ENCODE assay signal across 15 mouse cellular contexts in genomic region chr6:16977392-16978205, GRCm38 (mm10).
DNase-seq lines count a peak whose midpoint lies in the region; ATAC-seq lines count a peak whose summit lies in the region.
"Had no signal": no experiment of that assay in that cellular context is flagged by ENCODE, and none has a peak within 500 bp of the region (broad histone marks: within the 10 kb centered on the region; RNA-seq: fewer than 3 reads in every experiment).

No protein-coding gene starts in this region.

- H3K36me3 ChIP-seq in midbrain, embryonic 11.5 days (ENCODE audit: control insufficient read depth, insufficient read depth, low read length), result no peaks in the 10 kb centered on the region
- H3K36me3 ChIP-seq in midbrain, embryonic 10.5 days, result no peaks in the 10 kb centered on the region
- no peaks in the 10 kb centered on the region for H3K36me3 ChIP-seq in midbrain, embryonic 16.5 days (ENCODE audit: control insufficient read depth, insufficient read depth, low read length)
- H3K36me3 ChIP-seq: embryonic facial prominence, embryonic 15.5 days; heart, embryonic 10.5 days had no signal

- no peak overlapping the region for H3K4me3 ChIP-seq in midbrain, embryonic 11.5 days (ENCODE audit: low read depth, low read length)
- H3K4me3 ChIP-seq in midbrain, embryonic 10.5 days, result no peak overlapping the region
- H3K4me3 ChIP-seq in midbrain, embryonic 16.5 days (ENCODE audit: low read depth, low read length), result peak overlapping the region; percentile 11
- H3K4me3 ChIP-seq: embryonic facial prominence, embryonic 15.5 days; heart, embryonic 10.5 days had no signal

- H3K27ac ChIP-seq in midbrain, embryonic 11.5 days (ENCODE audit: low read depth, low read length), result no peak overlapping the region
- no peak overlapping the region for H3K27ac ChIP-seq in midbrain, embryonic 10.5 days (replicated peaks)
- H3K27ac ChIP-seq in midbrain, embryonic 16.5 days (ENCODE audit: low read length), result no peak overlapping the region
- H3K27ac ChIP-seq: embryonic facial prominence, embryonic 15.5 days; heart, embryonic 10.5 days; kidney, postnatal 0 days had no signal

- no peak overlapping the region for H3K9ac ChIP-seq in midbrain, embryonic 11.5 days (ENCODE audit: low read length)
- H3K9ac ChIP-seq in midbrain, embryonic 16.5 days (ENCODE audit: low read depth, low read length), result 0 out of 2 replicates have a peak overlapping the region, but pooled peaks have one; percentile 31
- H3K9ac ChIP-seq: embryonic facial prominence, embryonic 15.5 days had no signal

- 50% methylated on average over 14 of the region's 14 CpGs for WGBS in midbrain, embryonic 11.5 days
- 65% methylated on average over 14 of the region's 14 CpGs for WGBS in midbrain, embryonic 10.5 days
- 43% methylated on average over 14 of the region's 14 CpGs for WGBS in midbrain, embryonic 16.5 days

- no peak overlapping the region for H3K4me2 ChIP-seq in midbrain, embryonic 11.5 days
- H3K4me2 ChIP-seq in midbrain, embryonic 16.5 days (ENCODE audit: low read length), result peak overlapping the region; percentile 37
- H3K4me2 ChIP-seq: embryonic facial prominence, embryonic 15.5 days had no signal

- DNase-seq in midbrain, embryonic 11.5 days (ENCODE audit: low spot score, missing footprints), result peak; percentile 86
- DNase-seq in midbrain, embryonic 10.5 days (ENCODE audit: low spot score), result no peak
- no peak for DNase-seq in kidney, adult 9 months
- no peak for DNase-seq in spleen, postnatal 36 days (ENCODE audit: low spot score in 2 of 2)
- DNase-seq: cerebellum, adult 11 months; kidney, adult 11 months had no signal

- ATAC-seq in midbrain, embryonic 11.5 days (ENCODE audit: low FRiP score), result peak; percentile 53; the same call in 1 of the 2 replicates
- peak; percentile 68 for ATAC-seq in granulocyte monocyte progenitor cell, adult 5-6 weeks (replicated peaks; ENCODE audit: poor library complexity, severe bottlenecking)
- ATAC-seq in midbrain, embryonic 16.5 days, result peak; percentile 61
- ATAC-seq in activated CD4-positive, CD25-positive, alpha-beta regulatory T cell, adult 4 months, result no peak
- ATAC-seq: lung, postnatal 0 days; Patski had no signal

- no peaks in the 10 kb centered on the region for H3K9me3 ChIP-seq in midbrain, embryonic 11.5 days (ENCODE audit: control insufficient read depth, low read length)
- H3K9me3 ChIP-seq in midbrain, embryonic 10.5 days (replicated peaks), result no peaks in the 10 kb centered on the region
- no peaks in the 10 kb centered on the region for H3K9me3 ChIP-seq in midbrain, embryonic 16.5 days (replicated peaks; ENCODE audit: control insufficient read depth, low read length, poor library complexity, severe bottlenecking)
- H3K9me3 ChIP-seq: embryonic facial prominence, embryonic 15.5 days; heart, embryonic 10.5 days; megakaryocyte, embryonic 14.5 days had no signal

- peaks cover 4% of the 10 kb centered on the region; the same call in 1 of the 2 replicates for H3K4me1 ChIP-seq in midbrain, embryonic 11.5 days (ENCODE audit: control insufficient read depth, insufficient read depth, low read length)
- peaks cover 6% of the 10 kb centered on the region; the same call in 1 of the 2 replicates for H3K4me1 ChIP-seq in midbrain, embryonic 10.5 days
- no peaks in the 10 kb centered on the region for H3K4me1 ChIP-seq in midbrain, embryonic 16.5 days (ENCODE audit: control insufficient read depth, insufficient read depth, low read length)
- H3K4me1 ChIP-seq: embryonic facial prominence, embryonic 15.5 days; heart, embryonic 10.5 days had no signal

- no peaks in the 10 kb centered on the region for H3K27me3 ChIP-seq in midbrain, embryonic 11.5 days (ENCODE audit: control insufficient read depth, insufficient read depth, low read length)
- no peaks in the 10 kb centered on the region for H3K27me3 ChIP-seq in midbrain, embryonic 10.5 days (ENCODE audit: low read depth, poor library complexity, severe bottlenecking)
- H3K27me3 ChIP-seq in midbrain, embryonic 16.5 days (ENCODE audit: control insufficient read depth, insufficient read depth, low read depth, low read length), result no peaks in the 10 kb centered on the region
- H3K27me3 ChIP-seq: megakaryocyte, embryonic 14.5 days had no signal
